Mouse (Mus musculus) retina, embryonic 14.5 days (tissue): ENCODE measurements around the gene Krt33b.

Source experiments
- DNase-seq: peaks from one replicate; pipeline ENCODE4 v3.0.0-alpha.2; 2015; ENCODE audit warnings: low spot score

Gene Krt33b

GRCm38 (mm10) chr11:100029768-100030167, at the start of gene Krt33b:
TSS of gene Krt33b (minus strand) at chr11:100029868.
- no peak for DNase-seq

GRCm38 (mm10) chr11:100073873-100074272, 44.2 kb upstream of the Krt33b start:
- no peak for DNase-seq

GRCm38 (mm10) chr11:100067293-100068036, 37.8 kb upstream of the Krt33b start:
- no peak for DNase-seq

GRCm38 (mm10) chr11:100066236-100067010, 36.8 kb upstream of the Krt33b start:
- DNase-seq = no peak

GRCm38 (mm10) chr11:100058875-100059274, 29.2 kb upstream of the Krt33b start:
- peak; percentile 23 for DNase-seq

GRCm38 (mm10) chr11:100055686-100056655, 26.3 kb upstream of the Krt33b start:
- no peak for DNase-seq

GRCm38 (mm10) chr11:100050451-100050850, 20.8 kb upstream of the Krt33b start, which contains the start of gene Krt31:
TSS of gene Krt31 (minus strand) at chr11:100050551.
- DNase-seq = no peak

- DNase-seq = no peak
Measured at GRCm38 (mm10) chr11:100047193-100047592, 17.5 kb upstream of the Krt33b start.

GRCm38 (mm10) chr11:100046303-100046866, 16.7 kb upstream of the Krt33b start:
- DNase-seq = no peak

- no peak for DNase-seq
Measured at GRCm38 (mm10) chr11:100041454-100041853, 11.8 kb upstream of the Krt33b start, which contains the start of gene Krt34. TSS of gene Krt34 (minus strand) at chr11:100041554.

- DNase-seq = no peak
Measured at GRCm38 (mm10) chr11:100021438-100021837, 8.2 kb downstream of the Krt33b start.

- no peak for DNase-seq
Measured at GRCm38 (mm10) chr11:100019466-100019865, 10.2 kb downstream of the Krt33b start.

GRCm38 (mm10) chr11:100016112-100016511, 13.6 kb downstream of the Krt33b start, which contains the start of gene Krt33a:
TSS of gene Krt33a (minus strand) at chr11:100016212.
- DNase-seq = no peak

- DNase-seq = no peak
Measured at GRCm38 (mm10) chr11:100013691-100014171, 15.9 kb downstream of the Krt33b start.

- no peak for DNase-seq
Measured at GRCm38 (mm10) chr11:100010682-100011081, 19.0 kb downstream of the Krt33b start.

- no peak for DNase-seq
Measured at GRCm38 (mm10) chr11:100008336-100008735, 21.3 kb downstream of the Krt33b start.

GRCm38 (mm10) chr11:100006624-100007023, 23.0 kb downstream of the Krt33b start:
- DNase-seq = peak; percentile 47

- DNase-seq = no peak
Measured at GRCm38 (mm10) chr11:100005905-100006304, 23.8 kb downstream of the Krt33b start.

GRCm38 (mm10) chr11:100004846-100005245, 24.8 kb downstream of the Krt33b start:
- peak; percentile 78 for DNase-seq

- DNase-seq = no peak
Measured at GRCm38 (mm10) chr11:99999091-99999490, 30.6 kb downstream of the Krt33b start.

GRCm38 (mm10) chr11:99994384-99994661, 35.3 kb downstream of the Krt33b start:
- DNase-seq = no peak
